Mouse (Mus musculus) heart, postnatal 25 days (tissue): Measurements from ENCODE around the gene Arpc4. TPM values are rescaled to one million over a fixed set of nuclear protein-coding genes. Genes with fewer than 3 reads are reported as not detected.
"Not testable (repeated sequence)": the region's sequence is repeated elsewhere in the genome, so short reads cannot be mapped to it uniquely, and the experiment has no call there.

Experiments used
- DNase-seq: peaks from one replicate; pipeline ENCODE4 v3.0.0; 2022; ENCODE audit warnings: low spot score
- intact Hi-C: fragments of 180-260 bp; cut with DNase I; formaldehyde crosslinking; loops from one replicate; pipeline ENCODE4 v1.15.1; 2025
- total RNA-seq, 2 experiments: library from RNA; stranded (reverse); gene quantifications; 2 replicates each; pipeline ENCODE4 v1.2.3; 2021

The Arpc4 gene
- total RNA-seq = 10 to 100 TPM; 66.4 to 74.2 TPM

DNA sequence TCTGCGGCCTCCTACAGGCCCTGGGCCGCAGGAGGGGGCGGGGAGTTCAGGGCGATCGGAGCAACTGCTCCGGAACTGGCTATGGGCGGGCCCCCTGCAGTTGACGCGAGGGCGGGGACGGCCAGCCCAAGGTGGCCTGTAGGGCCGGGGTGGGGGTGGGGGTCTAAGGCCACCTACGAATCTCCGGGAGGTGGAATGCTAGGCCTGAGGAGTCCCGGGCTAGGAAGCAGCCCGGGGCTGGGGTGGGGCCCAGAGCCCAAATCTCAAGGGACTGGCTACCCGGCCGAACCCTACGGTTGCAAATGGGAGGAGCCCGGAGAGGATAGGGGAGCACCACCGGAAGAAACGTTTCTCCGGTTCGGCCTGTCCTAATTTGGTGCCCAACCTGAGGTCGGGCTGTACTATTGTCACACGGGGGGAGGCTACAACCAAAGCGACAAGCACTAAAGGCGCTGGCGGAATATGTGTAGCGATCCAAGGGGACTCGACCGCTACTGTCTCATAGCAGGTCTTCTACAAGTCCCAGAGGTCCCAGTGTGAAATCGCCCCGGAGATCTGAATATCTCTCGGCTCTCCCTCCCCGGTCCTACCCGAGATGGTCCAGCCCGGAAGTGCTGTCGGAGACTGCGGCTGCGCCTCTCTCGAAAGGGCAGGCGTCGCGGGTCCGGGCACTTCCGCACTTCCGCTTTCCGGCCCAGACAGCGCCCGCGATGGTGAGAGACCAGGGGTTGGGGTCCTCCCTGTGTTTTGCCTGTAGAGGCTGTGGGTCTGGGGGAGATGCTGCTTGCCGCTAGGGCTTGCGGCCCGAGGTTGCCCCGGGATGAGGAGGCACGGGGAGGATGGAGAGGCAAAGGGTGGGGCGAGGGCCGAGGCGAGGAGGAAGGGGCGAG, at the start of gene Arpc4, which contains the start of gene Tada3:
TSS of gene Arpc4 (plus strand) at position 620 of the 890 bp plus-strand sequence.
TSS of gene Tada3 (minus strand) at position 388 of the 890 bp plus-strand sequence.
- DNase-seq = peak; percentile 86
- intact Hi-C loops = loop anchor here (5.0 kb wide), 1 partner anchor 35 kb away; the partner anchor contains the start of gene Camk1

GRCm38 (mm10) chr6:113329396-113329795, 48.5 kb upstream of the Arpc4 start:
- DNase-seq = no peak
- intact Hi-C loops = no loop called here

DNA sequence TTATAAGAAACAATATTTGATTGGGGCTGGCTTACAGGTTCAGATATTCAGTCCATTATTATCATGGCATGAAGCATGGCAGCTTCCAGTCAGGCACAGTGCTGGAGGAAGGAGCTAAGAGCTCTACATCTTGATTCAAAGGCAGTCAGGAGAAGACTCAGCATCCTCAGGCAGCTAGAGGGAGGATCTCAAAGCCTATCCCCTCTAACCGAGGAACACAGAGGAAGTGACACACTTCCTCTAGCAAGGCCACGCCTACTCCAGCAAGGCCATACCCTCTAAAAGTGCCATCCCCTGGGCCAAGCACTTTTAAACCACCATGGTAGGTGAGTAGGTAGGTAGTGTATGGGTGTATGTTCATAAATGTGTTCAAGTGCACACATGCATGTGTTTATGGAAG, 47.4 kb upstream of the Arpc4 start:
- DNase-seq = no peak
- intact Hi-C loops = loop anchor here (2.0 to 5.0 kb wide), 2 partner anchors 44 to 142 kb away; partner anchors contain the start of gene Il17rc

DNA sequence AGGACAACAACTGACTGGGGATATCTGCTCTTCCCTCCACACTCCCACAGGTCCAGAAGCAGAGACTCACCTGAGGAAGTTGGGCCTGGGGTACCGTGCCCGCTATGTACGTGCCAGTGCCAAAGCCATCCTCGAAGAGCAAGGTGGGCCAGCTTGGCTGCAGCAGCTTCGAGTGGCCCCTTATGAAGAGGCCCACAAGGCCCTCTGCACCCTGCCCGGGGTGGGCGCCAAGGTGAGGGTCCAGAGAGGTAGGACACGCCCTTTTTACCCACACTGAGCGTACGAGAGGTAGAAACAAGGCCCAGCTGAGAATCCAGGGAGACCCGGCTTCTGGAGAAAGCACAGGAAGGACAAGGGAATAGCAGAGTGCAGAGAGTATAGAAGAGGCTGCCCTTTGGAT, 46.2 kb upstream of the Arpc4 start:
- intact Hi-C loops = loop anchor here (2.0 to 5.0 kb wide), 2 partner anchors 43 to 141 kb away; partner anchors contain the start of gene Il17rc
- no peak for DNase-seq

GRCm38 (mm10) chr6:113332734-113333133, 45.2 kb upstream of the Arpc4 start:
- intact Hi-C loops = loop anchor here (5.0 kb wide), 1 partner anchor 140 kb away; the partner anchor contains the start of gene Il17rc
- DNase-seq = not testable (repeated sequence)

- intact Hi-C loops = loop anchor here (5.0 kb wide), 1 partner anchor 139 kb away; the partner anchor contains the start of gene Il17rc
- no peak for DNase-seq
These were observed 44.6 kb upstream of the Arpc4 start for GRCm38 (mm10) chr6:113333137-113333950.

GRCm38 (mm10) chr6:113334216-113334615, 43.7 kb upstream of the Arpc4 start:
- no peak for DNase-seq
- intact Hi-C loops = loop anchor here (5.0 kb wide), 1 partner anchor 138 kb away; the partner anchor contains the start of gene Il17rc

DNA sequence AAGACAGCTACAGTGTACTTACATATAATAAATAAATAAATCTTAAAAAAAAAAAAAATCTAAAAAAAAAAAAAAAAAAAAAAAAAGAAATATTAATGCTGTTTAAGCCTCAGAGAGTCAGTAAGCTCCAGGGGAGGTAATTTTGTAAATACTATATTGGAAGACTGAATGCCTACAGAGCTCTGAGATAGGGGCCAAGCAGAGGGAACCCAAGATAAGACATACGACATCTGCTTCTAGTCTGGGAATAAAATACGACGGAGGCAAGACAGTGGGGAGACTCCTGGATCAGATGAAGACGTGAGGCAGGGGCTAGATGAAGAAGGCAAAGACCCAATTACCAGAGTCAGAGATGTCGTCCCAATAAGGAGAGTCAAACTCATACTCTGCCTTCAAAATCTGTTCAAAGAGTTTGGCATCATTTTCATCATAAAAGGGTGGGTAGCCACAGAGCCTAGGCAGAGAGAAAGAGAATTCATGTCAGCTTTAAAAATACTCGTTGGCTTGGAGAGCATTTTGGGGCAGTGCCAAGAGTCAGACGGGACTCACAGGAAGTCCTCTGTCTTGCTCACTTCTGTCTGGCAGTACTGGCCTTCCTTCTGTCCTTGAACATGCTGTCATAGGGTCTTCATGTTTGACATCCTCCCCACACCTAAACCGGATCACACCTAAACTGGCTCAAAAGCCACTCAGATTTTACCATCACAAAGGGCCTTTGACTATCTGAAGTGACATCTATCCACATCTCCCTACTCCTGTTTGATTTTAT, 40.9 kb upstream of the Arpc4 start:
- no peak for DNase-seq
- intact Hi-C loops = no loop called here

DNA sequence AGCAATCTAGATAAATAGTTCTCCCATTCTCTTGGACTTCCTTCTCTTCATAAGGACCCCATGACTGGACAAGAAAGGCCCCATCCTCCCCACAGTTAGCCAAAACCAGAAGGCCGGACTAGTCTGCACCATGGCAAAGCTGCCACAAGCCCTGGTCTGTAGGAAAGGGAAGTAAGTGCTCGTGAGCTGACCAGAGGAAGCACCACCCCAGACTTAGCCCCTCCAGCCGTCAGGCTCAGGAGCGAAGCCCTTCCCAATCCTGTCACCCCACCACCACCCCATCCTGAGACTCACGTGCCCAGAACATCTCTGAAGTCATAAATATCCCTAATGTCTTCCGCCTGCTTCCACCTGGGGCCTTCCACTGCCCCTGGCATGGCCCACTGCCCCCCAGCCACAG, 36.3 kb upstream of the Arpc4 start:
- intact Hi-C loops = loop anchor here (5.0 kb wide), 1 partner anchor 36 kb away; the partner anchor contains the start of genes Arpc4 and Tada3
- DNase-seq = no peak

GRCm38 (mm10) chr6:113342297-113342696, 35.6 kb upstream of the Arpc4 start:
- intact Hi-C loops = loop anchor here (5.0 kb wide), 1 partner anchor 35 kb away; the partner anchor contains the start of genes Arpc4 and Tada3
- no peak for DNase-seq

GRCm38 (mm10) chr6:113343177-113344092, 34.5 kb upstream of the Arpc4 start, which contains the start of gene Camk1:
TSS of gene Camk1 (minus strand) at chr6:113343984.
- intact Hi-C loops = loop anchor here (5.0 kb wide), 1 partner anchor 34 kb away; the partner anchor contains the start of genes Arpc4 and Tada3
- peak; percentile 80 for DNase-seq

DNA sequence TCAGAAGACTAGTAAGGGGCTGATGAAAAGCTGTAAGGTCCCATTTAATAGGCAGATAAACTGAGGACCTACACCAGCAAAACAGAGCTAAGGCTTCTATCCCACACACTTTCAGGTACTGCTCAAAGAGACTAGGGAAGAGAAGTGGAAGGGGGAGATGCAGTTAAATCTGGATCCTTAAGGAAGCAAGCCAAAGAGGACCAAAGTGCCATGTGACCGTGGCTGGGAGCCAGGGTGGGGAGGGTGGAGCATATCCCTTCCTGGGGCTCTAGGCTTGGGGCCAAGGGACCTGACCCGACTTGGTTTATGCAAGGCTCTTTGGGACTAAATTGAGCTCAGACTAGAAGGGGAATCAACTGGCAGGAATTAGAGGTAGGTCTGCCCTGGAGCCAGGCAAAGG, 33.6 kb upstream of the Arpc4 start:
- intact Hi-C loops = loop anchor here (5.0 kb wide), 1 partner anchor 33 kb away; the partner anchor contains the start of genes Arpc4 and Tada3
- DNase-seq = peak; percentile 76

DNA sequence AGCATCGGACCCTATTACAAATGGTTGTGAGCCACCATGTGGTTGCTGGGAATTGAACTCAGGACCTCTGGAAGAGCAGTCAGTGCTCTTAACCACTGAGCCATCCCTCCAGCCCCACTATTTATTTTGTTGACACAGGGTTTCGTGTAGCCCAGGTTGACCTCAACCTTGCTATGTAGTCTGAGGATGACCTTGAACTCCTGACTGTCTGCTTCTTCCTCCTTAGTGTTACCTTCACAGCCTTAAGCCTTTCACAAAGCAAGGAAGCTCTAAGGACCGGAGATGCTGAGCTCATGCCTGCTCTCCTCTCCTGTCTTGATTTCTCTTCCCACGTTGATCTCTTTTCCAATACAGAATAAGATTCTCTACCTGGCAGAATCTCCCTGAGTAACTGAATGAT, 31.0 kb upstream of the Arpc4 start:
- intact Hi-C loops = no loop called here
- no peak for DNase-seq

GRCm38 (mm10) chr6:113350538-113350937, 27.4 kb upstream of the Arpc4 start:
- DNase-seq = no peak
- intact Hi-C loops = no loop called here

DNA sequence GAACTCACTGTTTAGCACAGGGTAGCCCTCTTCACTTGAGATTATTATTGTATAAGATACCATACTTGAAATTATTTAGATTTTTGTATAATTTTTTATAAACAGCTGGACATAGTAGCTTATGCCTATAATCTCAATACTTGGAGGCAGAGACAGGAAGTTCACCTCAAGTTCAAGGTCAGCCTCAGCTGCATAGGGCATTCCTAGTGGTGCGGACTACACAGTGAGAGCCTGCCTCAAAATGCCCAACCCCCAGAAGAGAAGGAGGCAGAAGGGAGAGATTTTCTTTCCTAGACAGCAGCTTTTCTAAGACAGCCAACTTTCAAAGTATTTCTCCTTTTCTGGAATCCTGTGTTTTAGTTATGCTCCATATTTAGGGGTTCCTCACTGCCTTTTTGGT, 26.8 kb upstream of the Arpc4 start:
- DNase-seq = no peak
- intact Hi-C loops = no loop called here

DNA sequence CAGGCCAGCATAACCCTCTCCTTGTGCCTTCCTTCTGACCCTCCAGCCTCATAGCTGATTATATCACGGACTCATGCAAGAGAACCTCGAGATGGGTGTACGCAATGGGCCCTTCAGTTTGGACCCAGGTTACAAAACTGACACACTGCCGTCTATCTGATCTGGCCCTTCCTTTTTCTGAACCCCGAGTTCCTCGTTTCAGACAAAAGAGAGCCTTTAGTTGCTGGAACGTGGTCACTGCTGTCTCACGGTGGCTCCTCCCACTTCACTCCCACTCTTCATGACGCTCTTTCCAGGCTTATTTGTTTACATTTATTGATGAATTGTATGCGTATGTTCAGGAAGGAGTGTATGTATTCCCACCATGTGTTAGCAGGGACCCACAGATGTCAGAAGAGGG, 26.3 kb upstream of the Arpc4 start:
- intact Hi-C loops = no loop called here
- no peak for DNase-seq

GRCm38 (mm10) chr6:113352820-113353219, 25.1 kb upstream of the Arpc4 start:
- intact Hi-C loops = no loop called here
- DNase-seq = no peak

DNA sequence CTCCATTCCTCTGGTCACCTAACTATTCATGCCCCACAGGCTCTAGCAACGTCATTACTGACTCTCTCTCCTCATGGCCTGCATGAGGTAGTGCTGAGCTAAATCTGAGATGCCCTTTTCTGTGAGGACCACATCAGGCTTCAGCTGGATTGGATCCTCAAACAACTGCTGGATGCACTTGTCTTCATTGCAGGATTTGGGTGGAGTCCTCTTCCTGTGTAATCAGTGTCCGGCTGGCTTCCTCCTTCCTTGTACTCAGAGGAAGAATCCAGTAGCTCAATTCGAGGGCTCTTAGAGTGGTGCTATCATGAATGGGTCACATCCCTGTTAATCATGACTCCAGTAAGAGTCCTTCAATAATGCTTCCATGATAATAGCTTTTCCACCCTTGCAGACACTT, 24.2 kb upstream of the Arpc4 start:
- DNase-seq = no peak
- intact Hi-C loops = no loop called here
